Mouse (Mus musculus) cerebellum, adult 11-12 months (tissue): ENCODE measurements at regions not wholly inside any gene's neighbourhood (a gene's known extent, or its start where the extent isn't known, plus 50 kb on each side); places are given as distances from the start of the nearest gene placed in this dataset.
"Not testable (repeated sequence)": the region's sequence is repeated elsewhere in the genome, so short reads cannot be mapped to it uniquely, and the experiment has no call there.

ENCODE experiments used
- DNase-seq: peaks from one replicate; pipeline ENCODE4 v3.0.0; 2022

- DNase-seq = peak; percentile 87
Observed at GRCm38 (mm10) chr6:5663433-5664175, 61.8 kb upstream of the Dync1i1 start.

GRCm38 (mm10) chr6:5645150-5645732 is 80.2 kb upstream of the Dync1i1 start:
- peak; percentile 53 for DNase-seq

GRCm38 (mm10) chr6:5634222-5634621 is 91.2 kb upstream of the Dync1i1 start:
- DNase-seq = no peak

GRCm38 (mm10) chr6:5633036-5633708 is 92.3 kb upstream of the Dync1i1 start:
- DNase-seq = peak; percentile 27

GRCm38 (mm10) chr6:5624085-5624484 is 101.4 kb upstream of the Dync1i1 start:
- no peak for DNase-seq

DNA sequence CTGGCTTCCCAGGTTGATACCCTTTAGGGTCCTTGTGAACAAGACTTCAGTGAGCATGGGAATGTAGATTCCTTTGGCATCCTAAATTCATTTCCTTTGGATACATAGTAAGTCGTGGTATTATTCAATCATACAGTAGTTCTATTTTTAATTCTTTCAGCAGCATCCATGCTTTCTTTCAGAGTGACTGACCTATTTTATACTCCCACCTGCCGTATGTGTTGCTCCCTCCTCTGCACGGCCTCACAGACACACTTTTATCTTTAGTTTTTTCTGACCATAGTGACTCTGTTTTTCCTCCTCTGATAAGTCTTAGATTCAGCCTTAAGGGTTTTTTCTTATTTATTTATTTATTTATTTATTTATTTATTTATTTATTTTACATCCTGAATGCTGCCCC is 103.9 kb upstream of the Dync1i1 start:
- no peak for DNase-seq

GRCm38 (mm10) chr6:5594011-5594410 is 97.9 kb upstream of the Pdk4 start:
- DNase-seq = no peak

- DNase-seq = no peak
Observed at GRCm38 (mm10) chr6:5589635-5590034, 93.5 kb upstream of the Pdk4 start.

DNA sequence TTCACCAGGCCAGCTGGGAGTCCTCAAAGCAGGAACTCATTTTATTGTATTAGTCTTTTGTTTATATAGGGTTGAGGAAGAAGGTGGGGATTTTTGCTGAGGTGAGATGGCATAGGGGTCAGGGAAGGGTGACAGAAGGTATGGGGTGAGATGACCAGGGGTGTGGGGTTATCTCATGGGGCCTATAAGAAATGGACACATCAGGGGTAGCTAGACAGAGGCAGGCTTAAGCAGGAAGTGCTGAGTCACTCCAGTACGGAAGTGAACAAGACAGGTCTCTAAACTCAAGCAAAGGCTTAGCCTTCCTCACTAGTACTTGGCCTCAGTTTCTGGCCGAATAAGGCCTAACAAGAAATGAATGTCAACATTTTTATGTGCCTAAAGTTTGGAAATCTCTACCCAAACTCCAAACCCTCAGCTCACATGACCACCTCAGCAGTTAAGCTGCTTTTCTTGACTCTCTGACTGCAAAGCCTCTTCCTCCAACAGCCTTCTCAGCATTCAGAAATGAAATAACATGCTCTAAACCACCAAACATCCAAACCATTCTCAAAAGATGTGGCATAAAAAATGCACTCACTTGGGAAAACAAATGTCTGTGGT is 86.9 kb upstream of the Pdk4 start:
- no peak for DNase-seq

DNA sequence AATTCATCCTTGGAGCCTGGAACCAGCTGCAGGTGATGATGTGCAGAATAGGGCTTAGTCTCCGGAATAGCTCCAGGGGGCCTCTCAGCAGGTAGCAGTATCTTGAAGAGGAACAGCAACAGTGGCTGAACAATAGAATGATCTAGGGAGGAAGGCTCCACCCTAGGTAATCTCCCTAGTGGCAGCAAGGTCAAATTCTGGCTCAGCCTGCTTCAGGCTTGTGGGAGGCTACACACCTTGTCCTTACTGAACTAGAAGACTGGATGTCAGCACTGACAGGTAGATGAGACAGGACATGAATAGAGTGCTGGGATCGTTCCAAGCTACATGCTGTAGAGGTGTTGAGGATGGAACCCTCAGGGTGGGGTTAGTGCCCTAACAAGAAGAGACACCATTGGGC is 80.8 kb upstream of the Pdk4 start:
- DNase-seq = not testable (repeated sequence)

DNA sequence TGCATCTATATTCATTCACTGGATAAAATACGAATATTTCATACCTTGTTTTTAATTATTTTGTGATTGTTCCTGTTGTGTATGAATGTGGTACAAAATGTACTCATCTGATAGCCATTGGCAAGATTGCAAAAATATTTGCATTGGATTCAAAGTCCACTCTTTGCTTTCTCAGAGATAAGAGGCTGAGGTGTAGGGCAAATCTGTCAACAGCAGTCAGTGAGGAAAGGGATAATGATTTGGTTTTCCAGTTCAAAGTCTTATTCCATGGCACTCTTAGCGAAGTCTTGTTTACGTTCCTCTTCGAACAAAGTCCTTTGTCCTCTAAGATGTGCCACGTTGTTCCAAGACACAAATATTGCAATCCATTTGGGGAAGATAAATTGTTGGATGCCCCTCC is 70.5 kb upstream of the Pdk4 start:
- DNase-seq = no peak

DNA sequence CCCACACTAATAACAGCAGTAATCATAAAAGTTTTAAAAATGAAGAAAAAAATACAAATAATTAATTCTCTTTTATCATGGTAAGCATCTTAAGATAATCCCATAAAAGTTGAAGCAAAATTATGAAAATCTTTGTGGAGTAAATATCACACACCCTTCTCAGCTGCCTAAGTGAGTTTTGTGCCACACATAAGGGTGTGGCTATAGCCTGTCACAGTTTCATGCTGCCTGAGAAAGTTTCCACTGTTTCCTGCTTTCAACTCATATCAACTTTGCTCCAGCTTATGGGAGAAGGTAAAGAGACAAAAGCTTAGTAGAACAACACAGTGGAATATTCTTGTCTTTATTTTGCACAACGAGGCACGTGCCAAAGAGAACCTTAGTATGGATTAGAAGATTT is 68.9 kb upstream of the Pdk4 start:
- no peak for DNase-seq

DNA sequence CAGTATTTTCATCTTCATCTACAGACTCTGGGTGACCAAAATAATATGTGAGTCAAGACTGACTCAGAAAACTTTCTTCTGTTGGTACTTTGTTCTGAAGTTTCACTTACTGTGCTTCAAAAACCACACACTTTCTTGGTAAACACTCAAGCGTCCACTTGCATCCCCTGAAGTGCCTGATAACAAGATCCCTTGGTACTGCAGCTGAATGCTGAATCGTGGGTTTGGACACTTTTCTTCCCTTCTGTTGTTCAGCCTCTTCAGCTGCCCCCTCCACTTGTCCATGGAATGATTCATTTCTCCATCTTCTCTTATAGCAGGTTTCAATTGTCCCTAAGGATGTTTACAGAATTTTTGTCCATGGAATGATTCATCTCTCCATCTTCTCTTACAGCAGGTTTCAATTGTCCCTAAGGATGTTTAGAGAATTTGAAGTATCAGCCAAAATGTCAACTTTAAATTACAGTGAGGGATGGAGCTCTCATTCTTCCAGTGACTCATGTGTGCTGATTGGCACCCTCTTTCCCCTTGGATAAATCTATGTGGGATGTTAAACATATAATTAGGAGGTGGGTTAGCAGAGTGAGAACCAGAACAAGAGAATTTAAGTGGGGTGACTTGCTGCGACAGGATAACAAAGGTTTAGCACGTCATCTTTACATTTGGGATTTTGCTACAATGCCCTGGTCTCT is 57.7 kb upstream of the Pdk4 start:
- no peak for DNase-seq

- DNase-seq = no peak
Observed at GRCm38 (mm10) chr6:5550067-5550466, 54.0 kb upstream of the Pdk4 start.
